Mouse (Mus musculus) limb, embryonic 15.5 days (tissue): ENCODE results near the gene Ankrd55. TPM values are rescaled to one million over a fixed set of nuclear protein-coding genes. Genes with fewer than 3 reads are reported as not detected.
A peak's percentile ranks its signal among the peaks of the same experiment; 100 is the strongest.

ENCODE experiments used
- ATAC-seq: fragments of 200-750 bp; cut with Nextera tagmentation; 2 replicates; pipeline ENCODE4 v1.8.0; 2017; ENCODE audit warnings: low read depth, moderate TSS enrichment; ENCODE audit not compliant: insufficient number of reproducible peaks, low FRiP score, low TSS enrichment
- H3K27ac ChIP-seq: fragments of 300-500 bp; sonication (generic); 2 replicates; pipeline ENCODE4 v1.5.1; 2015; ENCODE audit warnings: moderate library complexity, mild to moderate bottlenecking, inconsistent platforms
- H3K27me3 ChIP-seq: fragments of 300-500 bp; sonication (generic); 2 replicates; pipeline ENCODE4 v1.6.1; 2015; ENCODE audit warnings: inconsistent platforms
- H3K36me3 ChIP-seq: fragments of 300-500 bp; sonication (generic); 2 replicates; pipeline ENCODE4 v1.6.1; 2015; ENCODE audit warnings: inconsistent platforms
- H3K4me1 ChIP-seq: fragments of 300-500 bp; sonication (generic); 2 replicates; pipeline ENCODE4 v1.6.1; 2015; ENCODE audit warnings: inconsistent platforms
- H3K4me2 ChIP-seq: fragments of 300-500 bp; sonication (generic); 2 replicates; pipeline ENCODE4 v1.6.1; 2015; ENCODE audit warnings: mild to moderate bottlenecking, inconsistent platforms
- H3K4me3 ChIP-seq: fragments of 300-500 bp; sonication (generic); 2 replicates; pipeline ENCODE4 v1.5.1; 2015; ENCODE audit warnings: mild to moderate bottlenecking, inconsistent platforms
- H3K9ac ChIP-seq: fragments of 300-500 bp; sonication (generic); 2 replicates; pipeline ENCODE4 v1.6.1; 2015; ENCODE audit warnings: inconsistent platforms
- H3K9me3 ChIP-seq: fragments of 300-500 bp; sonication (generic); 2 replicates; pipeline ENCODE4 v1.6.1; 2016; ENCODE audit warnings: inconsistent platforms
- WGBS: fragments of 180-500 bp; shearing (Covaris S2); methylation state at CpG from one replicate; pipeline ENCODE4 v1.1.7; 2015; 5-methylcytosine and 5-hydroxymethylcytosine counted together
- polyA plus RNA-seq: library from polyadenylated mRNA; unstranded; fragments of >200 nt; fragmentation: Nextera tagmentation; extraction: Ambion mirVana; gene quantifications from 2 replicates; pipeline ENCODE4 v1.2.1, GENCODE M21; 2015

Gene Ankrd55
- polyA plus RNA-seq, 1 experiment from 2014 or later, result 1.00 TPM

DNA sequence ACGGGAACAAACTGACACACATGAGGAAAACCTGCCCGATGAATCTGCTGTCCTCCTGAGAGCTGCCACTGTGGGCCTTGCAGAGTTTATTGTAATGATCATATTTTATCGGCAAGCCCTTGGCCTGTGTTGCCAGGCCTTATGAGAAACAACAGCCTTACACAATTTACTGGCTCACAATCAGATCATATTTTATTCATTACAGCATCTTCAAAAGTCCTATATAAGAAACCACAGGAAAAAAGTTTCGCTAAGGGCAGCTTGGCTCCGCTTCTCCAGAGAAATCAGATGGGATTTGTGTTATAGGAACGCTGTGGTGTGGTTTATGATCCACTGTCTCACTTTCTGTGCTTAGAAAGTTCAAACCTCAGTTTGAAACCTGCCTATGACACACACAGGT, 42.0 kb downstream of the Ankrd55 start:
- 45% methylated on average over 6 of the region's 6 CpGs for WGBS
- H3K9ac ChIP-seq, result no peak overlapping the region
- H3K4me1 ChIP-seq, result peaks cover 42% of the 10 kb centered on the region
- no peak for ATAC-seq
- peak overlapping the region; percentile 83; the same call in 1 of the 2 replicates for H3K27ac ChIP-seq
- H3K4me2 ChIP-seq, result no peak overlapping the region
- no peaks in the 10 kb centered on the region for H3K27me3 ChIP-seq
- no peak overlapping the region for H3K4me3 ChIP-seq
- no peaks in the 10 kb centered on the region for H3K36me3 ChIP-seq
- H3K9me3 ChIP-seq, result no peaks in the 10 kb centered on the region

DNA sequence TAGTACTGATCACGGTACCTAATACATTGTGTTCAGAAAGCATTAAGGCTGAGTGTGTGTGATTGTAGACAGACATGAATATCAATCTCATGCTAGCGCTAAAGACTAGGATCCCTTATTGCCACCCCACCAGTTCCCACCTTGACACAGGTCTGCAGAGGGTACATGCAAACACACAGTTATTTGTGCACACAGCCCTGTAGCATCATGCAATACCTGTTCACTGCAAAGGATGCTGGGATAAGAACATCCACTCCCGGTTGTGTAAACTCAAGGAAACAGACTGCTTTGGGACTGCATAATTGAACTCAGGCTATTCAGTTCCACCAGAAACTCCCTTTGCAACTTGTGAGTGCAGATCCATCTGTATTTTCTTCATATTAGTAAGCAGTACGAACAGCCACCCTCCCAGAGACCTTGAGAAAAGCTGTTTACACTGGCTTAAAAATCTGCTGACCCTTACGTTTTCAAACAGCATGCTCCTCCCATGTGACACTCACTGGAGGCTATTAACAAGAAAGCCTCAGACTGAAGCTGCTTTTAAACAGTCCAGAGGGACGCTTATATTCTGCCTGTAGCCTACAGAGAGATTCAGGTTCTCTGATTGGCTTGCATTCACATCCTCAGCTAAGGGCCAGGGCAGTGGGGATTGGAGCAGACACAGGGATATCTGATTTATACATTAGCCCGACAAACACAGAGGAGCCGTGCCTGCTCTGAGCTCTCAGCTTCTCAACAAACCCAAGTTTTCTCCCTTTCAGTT, 42.8 kb downstream of the Ankrd55 start:
- WGBS, result 28% methylated on average over 8 of the region's 8 CpGs
- Histone ChIP-seq H3K9ac (no peak overlapping the region), H3K36me3 (no peaks in the 10 kb centered on the region), H3K4me1 (peaks cover 46% of the 10 kb centered on the region), H3K27ac (peak overlapping the region; percentile 83), H3K27me3 (no peaks in the 10 kb centered on the region), H3K4me3 (no peak overlapping the region), H3K9me3 (no peaks in the 10 kb centered on the region), H3K4me2 (no peak overlapping the region)
- ATAC-seq, result peak; percentile 85

DNA sequence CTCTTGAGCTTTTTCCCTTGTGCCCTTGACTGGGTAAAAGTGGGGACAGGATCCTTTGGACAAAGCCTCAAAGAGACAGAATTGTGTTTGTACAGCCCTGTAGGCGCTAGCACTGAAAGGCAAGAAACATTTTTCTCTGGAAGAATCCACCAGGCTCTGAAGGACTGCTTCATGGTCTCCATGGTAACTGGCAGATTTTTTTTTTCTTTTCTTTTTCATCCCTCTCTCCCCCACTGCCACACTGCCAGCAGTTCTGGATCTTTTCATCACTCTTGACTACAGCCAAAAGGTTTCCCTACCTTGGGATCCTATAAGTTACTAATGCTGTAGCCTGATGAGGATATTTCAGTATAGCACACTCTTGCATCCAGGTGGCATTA, 43.4 kb downstream of the Ankrd55 start:
- Histone ChIP-seq H3K9me3 (no peaks in the 10 kb centered on the region), H3K4me1 (peaks cover 44% of the 10 kb centered on the region), H3K4me2 (no peak overlapping the region), H3K27me3 (no peaks in the 10 kb centered on the region), H3K27ac (peak overlapping the region; percentile 83), H3K36me3 (no peaks in the 10 kb centered on the region), H3K4me3 (no peak overlapping the region), H3K9ac (no peak overlapping the region)
- 0 out of 2 replicates have a peak, but pooled peaks have one; percentile 37 for ATAC-seq
- 46% methylated on average over 1 of the region's 1 CpGs for WGBS

DNA sequence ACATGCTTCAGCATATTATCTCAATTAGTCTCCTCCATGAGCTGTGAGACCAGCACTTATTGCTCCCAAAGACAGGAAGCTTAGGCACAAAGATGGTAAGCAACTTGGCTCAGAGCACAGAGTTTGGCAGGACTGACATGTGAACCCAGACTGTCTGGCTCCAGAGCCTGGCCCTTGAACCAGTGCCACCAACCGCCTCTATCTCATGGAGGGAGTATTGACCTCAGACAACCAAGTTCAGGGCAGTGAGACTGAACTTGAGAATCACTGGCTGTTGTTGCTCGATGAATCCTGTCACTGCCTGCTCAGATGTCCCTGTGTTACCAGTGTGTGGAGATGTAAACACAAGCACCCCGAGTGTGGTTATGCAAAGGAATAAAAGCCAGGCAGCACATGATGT, 47.3 kb downstream of the Ankrd55 start:
- H3K27ac ChIP-seq, result no peak overlapping the region
- WGBS, result 77% methylated on average over 3 of the region's 3 CpGs
- ATAC-seq, result no peak
- H3K4me1 ChIP-seq, result peaks cover 32% of the 10 kb centered on the region
- H3K36me3 ChIP-seq, result no peaks in the 10 kb centered on the region
- no peaks in the 10 kb centered on the region for H3K27me3 ChIP-seq
- no peak overlapping the region for H3K9ac ChIP-seq
- H3K4me3 ChIP-seq, result no peak overlapping the region
- no peaks in the 10 kb centered on the region for H3K9me3 ChIP-seq
- no peak overlapping the region for H3K4me2 ChIP-seq

DNA sequence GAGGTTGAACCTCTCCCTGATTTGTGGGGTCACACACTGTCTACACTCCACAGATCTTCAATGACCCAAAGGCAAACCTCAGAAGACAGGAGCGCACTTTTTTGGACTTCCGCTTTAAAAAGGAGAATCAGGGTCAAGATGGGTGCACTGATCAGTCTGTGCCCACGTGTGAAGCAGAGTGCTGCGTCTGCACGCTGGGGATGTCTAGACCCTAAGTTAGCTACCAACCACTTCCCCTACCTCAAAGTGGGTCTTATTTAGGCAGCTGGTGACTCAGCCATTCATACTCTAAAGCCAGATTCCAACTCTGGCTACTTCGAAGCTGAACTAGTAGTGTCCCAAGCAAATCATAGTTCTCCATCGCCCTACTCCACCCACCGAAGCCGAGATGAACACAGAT, 48.9 kb downstream of the Ankrd55 start:
- ATAC-seq, result no peak

DNA sequence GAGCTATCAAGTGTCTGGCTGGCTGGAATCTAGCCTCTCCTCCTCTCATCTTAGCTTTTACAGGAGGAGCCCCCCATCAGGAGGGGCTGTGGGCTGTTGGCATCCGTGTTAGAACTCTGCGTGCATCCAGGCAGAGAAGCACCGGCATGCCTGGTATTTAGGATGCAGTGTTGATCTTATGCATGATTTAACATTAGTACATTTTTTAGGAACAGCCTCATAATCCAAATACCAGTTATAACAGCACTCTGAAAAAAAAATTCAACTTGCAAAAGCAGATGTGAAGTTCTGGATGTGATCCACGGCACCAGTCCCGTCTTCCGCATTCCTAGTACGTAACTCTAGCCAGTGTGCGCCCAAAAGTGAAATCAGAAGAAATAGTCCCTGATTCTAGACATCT, 52.0 kb downstream of the Ankrd55 start:
- Histone ChIP-seq H3K9me3 (no peaks in the 10 kb centered on the region), H3K4me2 (peak overlapping the region; percentile 26; the same call in 1 of the 2 replicates), H3K27me3 (no peaks in the 10 kb centered on the region), H3K4me3 (no peak overlapping the region), H3K4me1 (peaks cover 16% of the 10 kb centered on the region), H3K27ac (peak overlapping the region; percentile 80), H3K36me3 (no peaks in the 10 kb centered on the region), H3K9ac (no peak overlapping the region)
- ATAC-seq, result no peak
- WGBS, result 19% methylated on average over 8 of the region's 8 CpGs

More for the DNA sequence above, 48.9 kb downstream of the Ankrd55 start:
- Histone ChIP-seq H3K9ac (no peak overlapping the region), H3K4me3 (no peak overlapping the region), H3K27me3 (no peaks in the 10 kb centered on the region), H3K36me3 (no peaks in the 10 kb centered on the region), H3K27ac (no peak overlapping the region), H3K4me1 (peaks cover 16% of the 10 kb centered on the region), H3K9me3 (no peaks in the 10 kb centered on the region), H3K4me2 (no peak overlapping the region)
- 92% methylated on average over 9 of the region's 9 CpGs for WGBS

DNA sequence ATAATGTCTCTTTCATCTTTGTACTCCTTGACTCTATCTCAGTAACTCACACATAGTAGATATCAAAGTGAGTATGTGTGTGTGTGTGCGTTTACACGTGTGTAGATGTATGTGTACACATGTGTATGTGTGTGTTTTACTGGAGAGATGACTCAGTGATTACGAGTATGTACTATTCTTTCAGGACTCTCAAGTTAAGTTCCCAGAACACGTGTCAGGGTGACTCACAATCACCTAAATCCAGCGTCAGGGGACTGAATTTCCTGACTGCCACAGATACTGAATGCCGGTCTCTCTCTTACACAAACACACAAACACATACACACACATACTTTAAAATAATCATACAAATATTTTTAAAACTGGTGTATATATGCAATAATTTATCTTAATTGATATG, 52.5 kb downstream of the Ankrd55 start:
- 74% methylated on average over 6 of the region's 6 CpGs for WGBS
- H3K27ac ChIP-seq, result peak overlapping the region; percentile 80
- H3K4me2 ChIP-seq, result no peak overlapping the region
- no peak overlapping the region for H3K9ac ChIP-seq
- H3K9me3 ChIP-seq, result no peaks in the 10 kb centered on the region
- no peaks in the 10 kb centered on the region for H3K36me3 ChIP-seq
- ATAC-seq, result no peak
- H3K27me3 ChIP-seq, result no peaks in the 10 kb centered on the region
- H3K4me1 ChIP-seq, result peaks cover 18% of the 10 kb centered on the region
- H3K4me3 ChIP-seq, result no peak overlapping the region

DNA sequence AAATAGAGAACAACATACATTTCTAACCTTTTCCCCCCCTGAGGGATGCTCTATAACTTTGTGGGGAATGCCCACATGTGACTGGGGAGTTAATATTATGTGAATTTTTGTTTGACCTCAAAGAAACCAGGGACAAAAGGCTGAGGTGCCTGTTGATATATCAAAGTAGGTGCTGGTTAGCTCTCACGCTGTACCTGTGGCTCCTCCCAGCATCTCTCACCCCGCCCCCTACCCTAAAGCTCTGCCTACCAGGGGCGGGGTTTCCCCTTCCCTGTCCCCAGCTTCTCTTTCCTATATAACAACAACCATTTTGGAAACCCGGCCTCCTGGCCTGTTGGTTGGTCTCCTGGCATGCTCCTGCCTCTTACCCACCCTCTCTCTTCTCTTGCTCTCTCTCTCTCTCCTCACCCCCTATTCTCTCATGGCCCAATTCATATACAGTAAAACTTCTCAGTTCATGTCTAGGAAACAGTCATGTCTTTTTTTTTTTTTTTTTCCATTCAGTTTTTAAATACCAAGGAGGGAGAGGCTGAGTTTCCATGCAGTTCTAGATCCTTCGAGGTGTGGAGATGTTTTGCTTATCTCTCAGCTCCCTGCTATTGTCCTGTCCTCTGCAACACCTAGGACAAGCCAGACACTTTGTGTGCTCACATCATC, 54.8 kb downstream of the Ankrd55 start:
- ATAC-seq, result no peak
- no peak overlapping the region for H3K4me2 ChIP-seq
- H3K9me3 ChIP-seq, result no peaks in the 10 kb centered on the region
- H3K4me1 ChIP-seq, result peaks cover 32% of the 10 kb centered on the region
- no peaks in the 10 kb centered on the region for H3K27me3 ChIP-seq
- no peak overlapping the region for H3K4me3 ChIP-seq
- 65% methylated on average over 5 of the region's 5 CpGs for WGBS
- H3K27ac ChIP-seq, result no peak overlapping the region
- H3K9ac ChIP-seq, result no peak overlapping the region
- no peaks in the 10 kb centered on the region for H3K36me3 ChIP-seq

DNA sequence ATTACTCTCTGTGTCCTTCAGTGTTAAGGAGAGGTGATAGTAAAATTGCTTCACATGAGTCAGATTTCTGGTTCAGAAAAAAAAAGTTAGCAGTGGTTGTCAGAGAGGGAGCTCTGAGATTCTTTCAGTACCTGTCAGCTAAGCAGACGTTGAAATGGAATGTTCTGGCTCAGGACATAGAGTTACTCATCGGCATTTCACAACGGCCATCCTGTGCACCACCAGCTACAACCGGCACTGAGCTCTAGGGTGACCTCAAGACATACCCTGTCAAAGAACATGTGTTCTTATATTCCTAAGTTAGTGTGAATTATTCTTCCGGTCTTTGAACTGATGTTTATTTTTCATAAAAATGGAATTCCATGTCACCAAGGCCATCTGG, 55.4 kb downstream of the Ankrd55 start:
- H3K4me1 ChIP-seq, result peaks cover 32% of the 10 kb centered on the region
- no peak overlapping the region for H3K27ac ChIP-seq
- H3K4me3 ChIP-seq, result no peak overlapping the region
- H3K36me3 ChIP-seq, result no peaks in the 10 kb centered on the region
- no peak for ATAC-seq
- 63% methylated on average over 5 of the region's 5 CpGs for WGBS
- no peak overlapping the region for H3K4me2 ChIP-seq
- no peaks in the 10 kb centered on the region for H3K27me3 ChIP-seq
- H3K9ac ChIP-seq, result no peak overlapping the region
- H3K9me3 ChIP-seq, result no peaks in the 10 kb centered on the region

DNA sequence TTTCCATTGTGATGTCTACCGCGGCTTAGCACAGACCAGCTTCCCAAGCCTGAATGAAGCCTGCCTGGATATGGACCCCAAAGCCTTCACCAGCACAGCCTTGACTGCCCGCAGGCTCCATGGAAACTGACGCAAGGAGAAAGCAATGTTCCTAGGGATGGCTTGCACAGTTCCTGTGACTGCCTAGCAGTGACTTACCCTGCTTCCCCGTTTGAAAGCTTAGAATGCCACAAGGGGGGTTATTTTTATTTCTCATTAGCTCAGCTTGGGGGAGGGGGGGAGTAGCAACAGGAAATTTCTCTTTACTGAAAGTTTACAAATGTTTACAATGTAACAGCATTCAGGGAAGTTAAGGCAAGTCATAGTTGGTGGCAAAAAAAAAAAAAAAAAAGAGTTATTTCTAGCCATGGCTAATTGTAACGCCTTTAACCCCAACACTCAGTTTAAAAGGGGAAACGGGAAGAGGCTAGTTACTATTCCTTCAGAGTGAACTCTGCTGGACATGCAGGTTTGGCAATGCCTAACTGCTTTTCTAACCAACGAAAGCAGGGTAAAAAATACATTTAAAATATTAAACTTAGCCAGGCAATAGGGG, 56.1 kb downstream of the Ankrd55 start:
- WGBS, result 72% methylated on average over 8 of the region's 8 CpGs
- no peak for ATAC-seq
- H3K27me3 ChIP-seq, result no peaks in the 10 kb centered on the region
- H3K27ac ChIP-seq, result no peak overlapping the region
- H3K4me1 ChIP-seq, result peaks cover 32% of the 10 kb centered on the region
- no peak overlapping the region for H3K4me3 ChIP-seq
- H3K36me3 ChIP-seq, result no peaks in the 10 kb centered on the region
- H3K9ac ChIP-seq, result no peak overlapping the region
- H3K9me3 ChIP-seq, result no peaks in the 10 kb centered on the region
- H3K4me2 ChIP-seq, result no peak overlapping the region

DNA sequence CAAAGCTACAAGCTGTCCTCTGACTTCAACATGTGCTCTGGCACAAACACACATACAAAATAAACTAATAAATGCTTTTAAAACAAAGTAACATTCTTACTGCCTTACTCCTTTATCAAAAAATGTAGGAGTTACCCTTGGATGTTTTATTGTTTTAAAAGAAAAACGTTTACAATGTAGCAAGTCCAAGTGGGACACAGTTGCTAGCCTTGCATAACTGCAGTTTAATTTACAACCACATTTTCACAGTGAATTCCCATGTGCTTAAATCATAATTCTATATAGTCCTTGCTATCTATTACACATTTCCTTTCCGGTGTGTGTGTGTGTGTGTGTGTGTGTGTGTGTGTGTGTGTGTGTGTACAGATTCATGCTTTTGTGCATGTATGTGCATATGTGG, 57.3 kb downstream of the Ankrd55 start:
- Histone ChIP-seq H3K9me3 (no peaks in the 10 kb centered on the region), H3K27me3 (no peaks in the 10 kb centered on the region), H3K4me3 (no peak overlapping the region), H3K27ac (peak overlapping the region; percentile 81), H3K4me1 (peaks cover 26% of the 10 kb centered on the region), H3K36me3 (no peaks in the 10 kb centered on the region), H3K4me2 (no peak overlapping the region), H3K9ac (no peak overlapping the region)
- 42% methylated on average over 2 of the region's 2 CpGs for WGBS
- ATAC-seq, result no peak

DNA sequence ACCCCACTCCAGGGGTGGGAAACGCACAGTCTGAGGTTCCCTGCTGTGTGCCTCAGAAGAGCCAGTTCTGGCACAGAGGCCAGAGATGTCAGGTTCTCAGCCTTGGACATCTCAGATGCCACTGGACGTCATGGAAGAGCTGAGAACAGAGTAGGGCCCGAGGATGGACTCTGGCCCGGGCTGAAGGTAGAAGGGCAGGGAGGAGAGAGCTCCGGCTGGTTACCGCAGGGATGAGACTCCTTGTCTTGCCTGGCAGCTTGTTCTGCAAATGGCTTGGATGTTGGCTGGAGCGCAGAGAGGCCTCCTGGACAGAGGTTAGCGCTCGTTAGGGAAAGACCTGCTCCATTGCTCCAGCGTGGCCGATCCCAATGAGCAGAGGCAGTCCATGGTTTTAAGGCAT, 57.8 kb downstream of the Ankrd55 start:
- no peak overlapping the region for H3K9ac ChIP-seq
- no peaks in the 10 kb centered on the region for H3K9me3 ChIP-seq
- H3K4me2 ChIP-seq, result 0 out of 2 replicates have a peak overlapping the region, but pooled peaks have one; percentile 5
- WGBS, result 68% methylated on average over 11 of the region's 11 CpGs
- peaks cover 26% of the 10 kb centered on the region for H3K4me1 ChIP-seq
- no peak overlapping the region for H3K4me3 ChIP-seq
- no peaks in the 10 kb centered on the region for H3K36me3 ChIP-seq
- ATAC-seq, result no peak
- no peaks in the 10 kb centered on the region for H3K27me3 ChIP-seq
- H3K27ac ChIP-seq, result peak overlapping the region; percentile 81
